Mouse (Mus musculus) kidney, adult 11 months (tissue): ENCODE results near the gene Chrng.

ENCODE experiments used
- DNase-seq: peaks from one replicate; pipeline ENCODE4 v3.0.0; 2022

The Chrng gene

DNA sequence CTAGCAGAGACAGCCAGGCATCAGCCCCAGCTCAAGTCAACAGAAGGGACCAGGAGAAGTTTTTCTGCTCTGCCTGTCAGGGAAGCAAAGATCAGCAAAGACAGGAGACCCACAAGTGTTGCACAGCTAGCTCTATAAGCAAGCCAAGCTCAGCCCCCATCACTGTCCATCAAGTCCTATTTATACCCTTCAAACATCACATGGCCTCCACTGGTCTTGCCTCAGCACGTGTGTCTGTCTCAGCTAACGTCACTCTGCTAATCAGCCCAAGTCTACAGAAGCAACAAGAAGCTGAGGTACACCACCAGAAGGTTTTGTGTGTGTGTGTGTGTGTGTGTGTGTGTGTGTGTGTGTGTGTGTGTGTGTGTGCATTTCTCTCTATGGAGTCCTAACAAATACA lies 3.6 kb upstream of the Chrng start:
- DNase-seq: no peak

DNA sequence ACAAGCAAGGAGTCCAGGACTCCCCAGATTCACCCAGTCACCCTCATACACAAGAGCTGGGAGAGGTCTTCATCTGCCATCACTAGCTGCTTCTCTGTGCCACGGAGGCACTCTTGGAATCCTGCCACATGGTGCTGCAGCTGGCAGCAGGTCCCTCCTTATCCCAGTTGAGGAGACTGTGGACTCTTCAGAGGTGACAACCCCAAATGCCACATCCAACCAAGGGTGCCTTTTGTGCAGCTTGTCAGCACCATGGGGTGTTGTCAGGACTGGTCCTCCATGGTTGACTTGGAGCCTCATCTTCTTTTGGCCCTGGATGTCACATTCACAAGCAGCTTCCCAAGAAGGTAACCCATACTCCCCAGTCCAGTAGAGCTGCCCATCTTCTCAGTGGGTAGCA lies 2.6 kb upstream of the Chrng start:
- DNase-seq: no peak

DNA sequence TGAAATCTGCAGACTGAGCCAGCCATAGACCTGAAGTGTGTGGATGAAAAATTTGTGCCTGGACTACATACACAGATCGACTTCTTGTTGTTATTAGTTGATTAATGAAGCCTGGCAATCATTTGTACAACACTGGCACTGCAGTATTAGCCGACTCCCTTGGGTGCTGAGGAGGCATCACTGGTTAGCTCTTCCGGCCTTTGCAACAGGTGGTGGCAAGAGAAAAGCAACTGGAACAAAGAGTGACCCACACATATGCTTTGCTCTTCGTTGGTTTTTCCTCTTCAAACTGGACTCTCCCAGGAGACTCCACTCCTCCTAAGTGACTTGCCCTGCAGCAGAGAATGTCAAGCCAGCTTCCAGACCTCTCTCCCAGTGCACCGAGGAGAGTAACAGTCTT lies 678 bp upstream of the Chrng start:
- DNase-seq: no peak

DNA sequence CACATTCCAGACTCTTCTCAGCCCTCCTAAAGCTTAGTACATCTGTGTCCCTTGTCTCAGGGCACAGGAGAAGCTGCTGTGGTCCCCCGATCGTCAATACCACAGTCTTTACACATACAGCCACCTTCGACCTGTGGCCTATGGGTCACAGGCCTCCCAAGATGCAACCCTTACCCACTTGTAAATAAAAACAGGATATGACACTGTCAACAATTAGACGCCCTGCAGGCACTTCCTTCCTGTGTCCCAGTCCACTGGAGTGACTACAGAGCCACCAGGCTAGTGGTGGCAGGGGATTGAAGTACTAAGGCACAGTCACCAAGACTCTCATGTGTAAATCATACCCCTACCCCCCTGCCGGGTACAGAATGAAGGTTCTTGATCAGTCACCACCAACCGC lies 581 bp downstream of the Chrng start:
- no peak for DNase-seq

DNA sequence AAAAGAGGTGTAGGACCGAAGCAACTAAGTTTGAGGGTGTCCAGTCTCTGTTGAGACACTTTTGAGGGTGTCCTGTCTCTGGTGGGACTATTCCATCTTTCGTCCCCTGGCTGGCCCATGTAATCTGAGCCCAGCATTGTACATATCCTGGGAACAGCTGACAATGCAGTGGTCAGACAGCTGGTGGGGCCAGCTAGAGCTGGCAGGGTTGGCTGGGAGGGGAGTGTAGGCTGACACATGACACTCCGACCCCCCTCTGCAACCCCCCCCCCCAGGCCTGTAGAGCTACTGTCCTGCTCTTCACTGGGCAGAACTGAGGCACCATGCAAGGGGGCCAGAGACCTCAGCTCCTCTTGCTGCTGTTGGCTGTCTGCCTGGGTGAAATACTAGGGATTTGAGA lies 1.0 kb downstream of the Chrng start:
- DNase-seq: no peak

DNA sequence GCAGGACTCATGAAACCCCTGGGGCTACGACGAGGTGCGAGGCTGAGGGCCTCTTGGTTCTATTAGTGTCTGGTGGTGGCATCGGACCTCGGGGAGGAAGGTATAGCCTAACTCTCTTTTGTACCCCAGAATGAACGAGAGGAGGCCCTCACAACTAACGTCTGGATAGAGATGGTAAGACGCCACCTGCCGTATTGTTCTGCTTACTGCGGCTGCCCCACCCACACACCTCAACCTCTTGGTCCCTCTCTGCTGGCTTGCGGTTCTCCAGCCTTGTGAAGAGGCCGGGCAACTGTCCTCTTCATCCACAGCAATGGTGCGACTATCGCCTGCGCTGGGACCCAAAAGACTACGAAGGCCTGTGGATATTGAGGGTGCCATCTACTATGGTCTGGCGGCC lies 1.9 kb downstream of the Chrng start:
- no peak for DNase-seq

DNA sequence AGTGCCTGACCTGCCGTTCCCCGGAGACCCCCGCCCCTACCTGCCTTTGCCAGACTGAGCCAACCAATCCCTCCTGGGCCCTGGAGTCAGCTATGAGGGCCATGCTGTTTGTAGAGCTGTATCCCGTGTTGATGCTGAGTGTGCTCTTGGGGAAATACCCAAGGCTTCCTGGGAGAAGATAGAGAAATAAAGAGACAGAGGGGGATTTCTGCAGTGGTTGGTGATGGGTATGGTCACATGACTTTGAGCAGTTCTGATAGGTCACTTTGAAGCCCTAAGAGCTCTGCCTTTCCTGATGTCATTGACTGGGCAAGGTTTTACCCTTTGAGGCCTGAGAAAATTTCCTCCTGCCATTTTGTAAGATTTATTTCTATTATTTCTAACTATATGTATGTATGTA lies 7.0 kb downstream of the Chrng start:
- DNase-seq: no peak

DNA sequence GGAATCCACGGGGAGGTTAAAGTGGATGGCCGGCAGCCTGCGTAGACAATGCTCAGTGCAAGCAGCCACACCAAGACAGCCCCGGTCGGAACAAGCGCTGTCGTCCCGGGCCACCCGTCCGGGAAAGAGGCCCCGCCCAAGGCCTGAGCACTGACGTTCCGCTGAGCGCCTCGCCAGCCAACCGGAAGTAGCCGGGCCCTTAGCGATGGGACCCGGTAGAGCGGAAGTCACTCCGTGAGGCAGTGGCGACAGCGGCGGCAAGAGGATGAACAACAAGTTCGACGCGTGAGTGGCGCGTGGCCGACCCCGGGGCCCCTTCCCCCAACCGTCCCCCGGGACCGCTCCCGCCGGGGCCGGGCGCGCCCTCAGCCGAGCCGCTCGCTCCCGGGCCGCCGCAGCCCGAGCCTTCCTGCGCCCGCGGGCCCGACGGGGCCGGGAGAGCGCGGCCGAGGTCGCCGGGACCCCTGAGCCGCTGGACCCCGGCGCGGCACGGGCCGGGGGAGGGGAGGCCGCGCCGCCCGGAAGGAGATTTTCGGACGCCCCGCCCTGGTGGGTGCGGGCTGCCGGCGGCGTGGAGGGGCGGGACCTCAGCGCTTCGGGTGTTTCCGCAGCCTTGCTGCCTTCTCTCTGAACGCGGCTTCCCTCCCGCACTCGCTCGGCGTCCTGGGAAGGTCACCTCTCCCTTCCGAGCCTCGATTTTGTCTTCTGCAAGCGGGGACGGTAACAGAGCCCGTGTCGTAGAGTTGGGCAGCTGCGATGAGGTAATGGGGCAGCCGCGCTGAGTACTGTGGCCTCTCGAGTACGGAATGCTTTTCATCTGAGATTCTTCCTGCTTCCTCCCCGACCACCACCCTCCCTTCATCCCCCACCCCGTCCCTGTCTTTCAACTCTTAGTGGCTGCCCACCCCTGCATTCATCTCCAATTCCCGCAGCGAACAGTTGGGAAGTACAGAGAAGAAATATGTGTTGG lies 9.6 kb downstream of the Chrng start, which contains the start of gene Eif4e2:
Gene Eif4e2, plus strand, starts transcription at position 180 of the 970 bp plus-strand sequence.
- peak; percentile 90 for DNase-seq

DNA sequence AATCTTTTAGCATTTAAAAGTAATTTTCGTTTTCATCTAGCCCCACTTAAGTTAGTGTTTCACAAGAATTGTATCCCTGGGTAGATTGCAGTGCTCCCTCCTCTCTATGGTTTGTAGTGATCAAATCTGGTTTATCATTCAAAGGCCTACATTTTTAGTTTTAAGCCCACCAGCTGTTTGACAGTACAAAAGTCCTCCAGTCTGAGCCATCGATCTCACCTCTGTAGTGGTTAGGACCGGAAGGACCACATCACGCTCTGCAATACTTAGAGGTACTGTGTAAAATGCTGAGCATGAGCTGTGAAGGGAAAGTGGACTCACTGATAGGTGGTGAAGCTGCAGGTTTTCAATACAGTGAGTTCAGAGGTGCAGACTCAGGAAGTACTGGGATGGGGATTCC lies 10.3 kb downstream of the Chrng start:
- DNase-seq: no peak

DNA sequence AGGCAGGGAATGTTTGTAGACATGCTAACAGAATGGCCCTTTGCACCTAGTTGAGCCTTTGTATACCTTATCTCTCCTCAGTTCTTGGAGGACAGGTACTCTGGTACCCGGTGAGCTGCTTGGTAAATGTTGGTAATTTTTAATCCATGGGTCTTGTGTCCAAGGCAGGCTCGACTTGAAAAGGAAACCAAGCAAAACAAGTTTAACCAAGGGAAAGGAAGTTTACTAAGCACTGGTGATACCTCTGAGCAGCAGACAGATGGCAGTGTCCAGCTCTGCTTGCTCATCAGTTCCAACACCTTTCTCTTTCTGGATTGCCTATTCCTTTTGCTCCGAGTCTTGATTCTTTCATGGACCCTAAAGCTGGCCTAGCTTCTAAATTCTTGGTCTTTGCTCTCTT lies 13.5 kb downstream of the Chrng start:
- DNase-seq: peak; percentile 61

DNA sequence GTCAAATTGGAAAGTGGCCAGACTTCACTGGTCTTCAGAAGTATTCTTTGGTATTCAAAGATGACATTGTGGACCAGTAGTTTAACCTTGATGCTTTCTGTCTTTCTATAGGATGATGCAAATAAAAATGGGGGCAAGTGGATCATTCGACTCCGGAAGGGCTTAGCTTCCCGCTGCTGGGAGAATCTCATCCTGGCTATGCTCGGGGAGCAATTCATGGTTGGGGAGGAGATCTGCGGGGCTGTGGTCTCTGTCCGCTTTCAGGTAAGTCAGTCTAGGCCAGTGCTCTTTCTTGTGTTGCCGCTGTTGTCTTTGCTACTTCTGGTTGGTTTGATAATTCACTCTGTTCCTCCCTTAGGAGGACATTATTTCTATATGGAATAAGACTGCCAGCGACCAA lies 21.3 kb downstream of the Chrng start:
- DNase-seq: no peak

DNA sequence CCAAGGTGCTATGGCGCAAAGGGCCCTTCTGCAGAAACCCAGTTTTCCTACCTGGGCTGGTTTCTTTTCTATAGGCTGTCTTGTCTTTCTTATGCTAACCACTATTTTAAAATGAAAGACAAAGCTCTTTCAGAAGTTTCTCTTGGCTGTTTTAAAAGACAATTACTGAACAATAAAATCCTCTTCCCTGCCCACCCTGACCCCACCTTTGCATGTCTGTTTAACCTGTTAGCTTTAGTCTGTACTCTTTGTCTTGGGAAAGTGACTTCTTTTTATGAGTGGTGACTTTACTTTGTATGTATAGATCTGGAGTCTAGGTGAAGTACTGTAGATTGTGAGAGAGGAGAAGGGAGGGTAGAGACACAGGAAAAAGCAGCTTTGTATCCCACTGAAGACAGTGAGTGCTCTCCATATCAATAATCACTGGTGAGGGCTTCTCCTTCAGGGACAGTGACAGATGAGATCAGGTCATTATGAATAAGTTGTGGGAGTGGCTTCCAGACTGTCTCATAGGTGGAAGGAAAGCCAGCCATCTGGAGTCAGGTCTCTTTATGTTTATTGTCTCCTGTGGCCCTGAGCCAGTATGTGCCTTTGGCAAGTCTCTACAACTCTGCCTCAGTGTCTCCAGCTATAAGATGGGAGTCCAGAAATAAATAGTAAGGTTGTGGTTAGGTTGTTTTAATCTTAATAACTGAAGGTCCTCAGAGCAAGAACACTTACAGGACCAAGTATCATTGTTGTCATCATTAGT lies 22.1 kb downstream of the Chrng start:
- DNase-seq: no peak

DNA sequence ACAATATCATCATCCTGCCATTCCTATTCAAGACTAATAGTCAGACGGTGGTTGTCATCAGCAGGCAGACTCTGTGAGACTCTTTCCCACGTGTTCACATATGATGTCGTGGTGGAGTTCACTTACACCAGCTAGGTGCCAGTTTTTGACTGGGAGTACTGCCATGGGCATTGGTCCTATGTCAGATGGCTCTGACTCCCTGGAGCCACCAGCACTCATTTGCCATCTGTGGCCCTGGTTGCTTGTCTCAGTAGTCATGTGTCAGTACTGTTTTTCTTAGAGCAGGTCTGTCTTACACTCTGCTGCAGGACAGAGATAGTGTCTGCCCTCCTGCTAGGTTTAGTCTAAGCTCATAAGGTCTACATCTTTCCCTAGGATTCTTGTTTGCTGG lies 22.7 kb downstream of the Chrng start:
- no peak for DNase-seq

DNA sequence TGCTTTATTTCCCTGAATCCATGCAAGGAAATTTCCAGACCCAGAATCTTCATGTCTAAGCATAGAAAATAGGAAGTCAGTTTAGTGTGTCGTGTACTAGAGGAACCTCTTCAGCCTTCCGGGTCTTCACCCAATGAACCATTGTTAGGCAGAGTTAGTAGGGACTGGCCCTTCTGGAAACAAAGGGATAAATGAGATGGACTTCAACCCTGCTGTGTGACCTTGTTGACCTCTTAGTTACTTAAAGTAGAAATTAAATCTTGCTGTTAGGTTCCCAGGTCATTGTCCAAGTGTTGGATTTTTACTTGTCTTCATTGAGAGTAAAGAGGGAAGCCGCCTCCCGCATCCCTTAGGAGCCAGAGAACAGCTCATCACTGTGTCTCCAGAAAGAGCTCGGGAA lies 26.1 kb downstream of the Chrng start:
- DNase-seq: no peak

DNA sequence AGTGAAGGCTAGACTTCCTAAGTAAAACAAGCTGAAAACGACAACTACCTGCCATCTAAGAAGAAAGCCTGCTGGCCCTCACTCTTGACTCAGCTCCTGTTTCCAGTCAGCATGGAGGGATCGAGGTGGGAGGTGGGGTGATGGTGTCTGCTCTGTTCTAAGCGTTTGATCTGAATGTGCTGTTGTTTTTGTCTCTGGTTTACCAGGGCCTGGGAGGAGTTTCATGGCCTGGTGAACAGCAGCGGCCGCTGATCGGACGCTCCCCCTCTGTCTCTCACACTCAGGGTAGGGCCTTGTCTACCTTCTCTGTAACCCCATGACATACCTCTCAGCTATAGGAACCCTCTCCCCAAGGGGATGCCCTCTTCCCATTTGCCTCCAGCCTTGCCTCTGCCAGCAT lies 27.7 kb downstream of the Chrng start:
- DNase-seq: no peak

DNA sequence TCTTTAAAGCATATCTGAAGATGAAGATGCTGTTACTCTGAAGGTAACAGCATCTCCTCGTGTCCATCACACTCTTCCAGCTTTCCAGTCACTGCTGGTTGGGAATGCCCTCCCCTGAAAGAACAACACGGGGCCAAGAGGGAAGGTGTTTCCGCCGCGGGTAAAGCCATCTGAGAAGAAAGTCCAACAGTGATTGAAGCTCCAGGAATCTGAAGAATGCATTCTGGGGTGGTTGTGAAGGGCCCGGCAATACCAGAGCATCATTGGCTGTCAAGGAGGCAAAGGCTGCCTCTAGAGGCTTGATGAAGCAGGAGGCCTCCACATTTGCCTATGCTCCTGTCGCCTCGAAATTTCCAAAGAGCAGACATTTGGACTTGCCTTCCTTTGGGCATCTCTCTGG lies 34.6 kb downstream of the Chrng start:
- DNase-seq: peak; percentile 44

DNA sequence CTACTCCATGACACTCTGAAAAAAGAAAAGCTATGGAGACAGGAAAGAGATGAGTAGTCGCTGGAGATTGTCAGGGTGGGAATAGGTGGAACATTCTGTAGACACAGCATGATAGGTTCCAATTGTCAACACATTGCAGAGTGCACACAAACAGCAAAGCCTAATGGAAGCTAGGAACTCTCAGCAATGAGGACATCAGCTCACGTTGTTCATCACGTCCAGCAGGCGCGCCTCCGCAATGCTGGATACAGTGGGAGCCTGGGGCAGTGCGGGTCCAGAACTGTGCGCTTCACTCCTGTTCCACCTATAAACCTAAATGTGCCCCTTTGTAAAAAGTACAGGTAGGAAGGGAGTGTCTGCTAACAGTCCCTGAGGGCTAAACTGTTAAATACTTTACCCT lies 38.6 kb downstream of the Chrng start:
- DNase-seq: no peak

DNA sequence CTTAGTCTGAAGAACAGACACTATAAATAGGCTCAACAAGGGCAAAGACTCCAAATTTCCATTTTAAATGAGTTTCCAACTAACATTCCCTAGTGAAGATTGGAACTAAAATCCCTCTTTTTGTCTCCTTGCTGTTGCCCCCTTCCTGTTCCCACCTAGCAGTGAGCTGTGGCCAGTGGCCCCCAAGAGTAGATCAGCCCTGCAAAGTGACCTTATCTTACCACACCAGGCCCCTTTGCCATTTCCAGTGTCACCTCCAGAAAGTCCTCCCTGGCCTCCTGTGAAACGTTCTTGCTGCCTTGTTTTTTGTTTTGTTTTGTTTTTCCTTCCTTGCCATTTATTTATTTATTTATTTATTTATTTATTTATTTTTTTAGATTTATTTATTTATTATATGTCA lies 41.0 kb downstream of the Chrng start:
- no peak for DNase-seq

DNA sequence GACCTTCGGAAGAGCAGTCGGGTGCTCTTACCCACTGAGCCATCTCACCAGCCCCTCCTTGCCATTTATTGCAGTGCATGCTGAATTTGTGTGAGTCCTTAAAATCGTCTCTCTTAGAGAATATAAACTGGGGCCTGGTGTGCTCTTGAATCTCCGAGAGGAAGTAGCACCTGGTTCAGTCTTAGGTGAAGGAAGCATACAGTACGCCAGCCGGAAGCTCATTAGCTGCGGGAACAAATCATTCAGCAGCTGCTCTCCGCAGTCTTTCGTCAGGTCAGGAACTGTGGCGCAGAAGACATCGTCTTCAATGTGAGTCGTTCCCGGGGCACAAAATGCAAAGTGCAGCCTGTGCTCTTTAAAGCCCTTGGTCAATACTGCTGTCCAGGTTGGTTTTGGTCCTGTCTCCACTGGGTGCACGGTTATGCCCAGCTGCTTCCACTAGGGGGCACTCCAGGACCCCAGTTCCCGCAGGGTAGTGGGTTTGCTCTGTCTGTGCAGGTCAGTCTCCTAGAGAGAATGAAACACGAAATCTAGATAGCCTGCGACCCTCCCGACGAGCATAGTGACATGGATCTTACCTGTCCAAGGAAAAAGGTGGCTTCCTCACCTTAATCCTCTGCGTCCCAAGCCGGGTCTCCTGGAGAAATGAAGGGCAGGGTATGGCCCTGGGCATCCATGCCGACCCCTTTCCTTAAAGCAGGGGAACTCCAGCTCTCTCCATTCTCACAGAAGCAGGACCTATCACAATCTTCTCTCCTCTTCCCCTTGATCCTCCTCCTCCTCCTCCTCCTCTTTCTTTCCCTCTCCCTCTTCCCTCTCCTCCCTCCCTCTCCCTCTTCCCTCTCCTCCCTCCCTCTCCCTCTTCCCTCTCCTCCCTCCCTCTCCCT lies 41.7 kb downstream of the Chrng start:
- peak; percentile 83 for DNase-seq

DNA sequence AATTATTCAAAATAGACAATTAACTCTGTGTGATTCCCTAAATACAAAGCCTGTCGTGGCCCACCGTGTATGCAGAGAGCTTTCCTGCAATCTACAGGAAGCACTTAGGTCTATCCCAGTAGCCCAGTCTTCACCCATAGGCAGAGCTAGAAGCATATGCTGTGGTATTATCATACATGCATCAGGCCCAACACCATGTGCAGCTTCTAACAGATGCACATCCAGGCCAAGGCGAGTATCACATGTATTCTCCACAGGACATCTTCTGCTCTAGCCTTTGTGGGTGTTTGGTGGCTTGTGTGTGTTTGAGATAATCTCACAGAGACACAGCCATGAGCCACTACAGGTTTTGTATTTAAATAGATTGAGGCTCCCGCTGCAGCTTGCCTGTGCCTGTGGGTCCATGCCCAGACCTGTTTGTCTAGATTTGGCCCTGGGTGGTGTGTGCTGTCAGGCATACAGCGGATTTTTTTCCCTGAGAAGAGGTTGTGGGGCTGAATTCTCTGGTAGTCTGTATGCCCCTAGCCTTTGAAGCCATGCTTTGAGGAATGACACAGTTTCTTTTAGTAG lies 47.7 kb downstream of the Chrng start:
- DNase-seq: no peak

DNA sequence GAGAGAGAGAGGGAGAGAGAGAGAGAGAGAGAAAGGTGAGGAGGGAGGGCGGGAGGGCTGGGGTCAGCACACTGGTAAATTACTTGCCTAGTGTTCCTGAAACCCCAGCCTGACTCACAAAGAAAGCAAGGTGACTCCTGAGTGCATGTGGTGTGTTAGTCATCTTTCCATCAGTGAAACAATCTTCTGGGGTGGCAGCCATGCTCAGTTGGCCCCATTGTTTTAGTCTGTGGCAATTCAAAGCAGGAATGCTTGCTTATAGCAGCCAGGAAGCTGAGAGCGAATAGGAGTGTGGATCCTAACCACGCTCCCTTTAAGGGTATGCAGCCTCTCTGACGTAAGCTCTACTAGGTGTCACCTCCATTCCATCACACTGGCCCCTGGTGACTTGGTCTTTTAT lies 50.7 kb downstream of the Chrng start:
- no peak for DNase-seq

DNA sequence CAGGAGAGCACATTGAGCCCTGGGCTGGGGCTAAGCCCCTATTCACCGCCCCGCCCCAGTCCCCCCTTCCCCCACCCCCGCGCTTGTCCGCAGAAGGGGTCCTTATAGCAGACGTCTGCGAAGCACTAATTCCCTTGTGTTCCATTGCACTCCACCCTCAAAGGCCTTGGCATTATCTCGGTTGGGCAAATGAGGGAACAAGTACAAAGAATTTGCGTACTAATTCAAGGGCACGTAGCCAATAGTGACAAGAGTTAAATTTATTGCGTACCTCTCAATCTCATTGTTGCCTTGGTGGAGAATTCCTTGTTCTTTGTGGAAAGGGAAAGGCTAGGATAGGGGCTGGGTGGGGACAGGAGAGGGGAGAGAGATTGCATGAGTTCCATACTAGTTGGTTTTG lies 53.2 kb downstream of the Chrng start:
- DNase-seq: no peak

DNA sequence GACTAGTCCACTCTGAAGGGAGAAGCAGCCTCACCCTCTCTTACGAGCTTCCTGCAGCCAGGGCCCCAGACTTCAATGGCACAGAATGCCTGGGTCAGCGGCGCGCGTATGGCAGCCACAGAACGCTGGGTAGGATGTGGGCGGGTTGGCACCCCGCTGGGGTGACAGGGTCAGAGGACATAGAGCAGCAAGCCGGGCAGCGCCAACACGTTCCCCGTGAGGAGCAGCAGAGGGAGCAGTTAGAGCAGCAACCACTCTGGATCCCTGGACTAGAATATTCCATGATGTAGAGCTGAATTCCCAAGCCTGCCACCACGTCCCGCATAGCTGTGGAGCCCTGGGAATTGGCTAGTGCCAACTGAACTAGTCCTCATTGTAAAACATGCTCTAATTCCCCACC lies 54.0 kb downstream of the Chrng start:
- DNase-seq: peak; percentile 71
